Mouse (Mus musculus) cerebellum, adult 2 months (tissue): ENCODE results near the gene Chn1.

ENCODE experiments used
- CTCF ChIP-seq: fragments of 200-500 bp; IDR thresholded peaks from 2 replicates; pipeline ENCODE4 v1.5.1; 2011; ENCODE audit warnings: low read depth, mild to moderate bottlenecking, control low read depth, low read length, moderate library complexity, borderline replicate concordance; ENCODE audit not compliant: insufficient read depth
- POLR2A ChIP-seq: fragments of 200-500 bp; IDR thresholded peaks from 2 replicates; pipeline ENCODE4 v1.6.1; 2011; ENCODE audit warnings: low read length, control low read depth, borderline replicate concordance; ENCODE audit not compliant: insufficient read depth

DNA sequence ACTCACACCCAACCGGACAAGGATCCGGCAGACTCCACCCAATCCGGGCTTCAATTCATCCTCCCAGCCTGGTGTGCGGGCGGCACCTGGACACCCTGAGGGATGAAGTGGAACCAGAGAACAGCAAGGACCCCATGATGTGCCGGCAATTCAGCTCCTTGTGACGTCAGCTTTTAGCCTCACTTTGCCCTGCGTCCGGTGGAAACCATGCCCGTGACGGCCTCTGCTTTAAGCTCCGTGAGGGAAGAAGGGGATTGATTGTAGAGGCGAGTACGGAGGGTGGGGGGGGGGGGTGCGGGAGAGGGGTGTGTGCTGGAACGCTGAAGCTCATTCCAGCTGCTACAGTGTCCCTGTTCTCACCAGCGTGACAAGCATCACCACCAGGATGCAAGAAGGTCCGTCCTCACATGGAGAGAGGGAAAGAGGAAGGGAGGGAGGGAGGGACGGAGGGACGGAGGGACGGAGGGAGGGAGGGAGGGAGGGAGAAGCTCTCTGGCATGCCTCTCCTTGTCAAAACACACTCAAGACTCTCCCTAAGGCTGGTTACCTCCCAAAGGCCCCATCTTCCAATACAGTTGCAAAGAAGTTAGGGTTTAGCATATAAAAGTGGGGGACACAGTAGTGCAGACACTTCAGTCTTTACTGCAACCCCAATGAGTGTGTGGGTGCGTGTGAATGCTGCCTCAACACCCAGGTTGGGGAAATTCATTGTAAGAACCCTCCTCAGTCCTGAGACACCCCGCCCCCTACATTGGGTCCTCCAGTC, 214.1 kb downstream of the Chn1 start:
- TF ChIP-seq POLR2A (no peak), CTCF (no peak)
